Mouse (Mus musculus) limb, embryonic 14.5 days (tissue): ENCODE data around the gene Adam19. TPM values are rescaled to one million over a fixed set of nuclear protein-coding genes. Genes with fewer than 3 reads are reported as not detected.

Experiments
- ATAC-seq: fragments of 200-750 bp; cut with Nextera tagmentation; 2 replicates; pipeline ENCODE4 v1.8.0; 2017; ENCODE audit warnings: low read depth, moderate number of reproducible peaks, moderate TSS enrichment; ENCODE audit not compliant: low FRiP score
- DNase-seq: peaks from one replicate; pipeline ENCODE4 v3.0.0-alpha.2; 2015; ENCODE audit warnings: low spot score
- H3K27ac ChIP-seq: fragments of 300-500 bp; sonication (generic); replicated peaks from 2 replicates; pipeline ENCODE4 v1.5.1; 2014; ENCODE audit warnings: low read depth, mild to moderate bottlenecking, low read length, moderate library complexity, mixed read lengths
- H3K27me3 ChIP-seq: fragments of 300-500 bp; sonication (generic); 2 replicates; pipeline ENCODE4 v1.6.1; 2014; ENCODE audit warnings: low read length, mixed read lengths; ENCODE audit not compliant: control insufficient read depth, insufficient read depth
- H3K36me3 ChIP-seq: fragments of 300-500 bp; sonication (generic); 2 replicates; pipeline ENCODE4 v1.6.1; 2014; ENCODE audit warnings: mild to moderate bottlenecking, low read length, moderate library complexity, mixed read lengths; ENCODE audit not compliant: control insufficient read depth, insufficient read depth
- H3K4me1 ChIP-seq: fragments of 300-500 bp; sonication (generic); 2 replicates; pipeline ENCODE4 v1.6.1; 2014; ENCODE audit warnings: antibody characterized with exemption, low read length, mixed read lengths; ENCODE audit not compliant: control insufficient read depth, insufficient read depth
- H3K4me2 ChIP-seq: fragments of 300-500 bp; sonication (generic); replicated peaks from 2 replicates; pipeline ENCODE4 v1.6.1; 2014; ENCODE audit warnings: low read depth, mild to moderate bottlenecking, low read length, moderate library complexity; ENCODE audit not compliant: severe bottlenecking
- H3K4me3 ChIP-seq: fragments of 300-500 bp; sonication (generic); replicated peaks from 2 replicates; pipeline ENCODE4 v1.5.1; 2014; ENCODE audit warnings: low read length
- H3K9ac ChIP-seq: fragments of 300-500 bp; sonication (generic); 2 replicates; pipeline ENCODE4 v1.6.1; 2014; ENCODE audit warnings: mild to moderate bottlenecking, low read depth, low read length, moderate library complexity; ENCODE audit not compliant: severe bottlenecking
- H3K9me3 ChIP-seq: fragments of 300-500 bp; sonication (generic); 2 replicates; pipeline ENCODE4 v1.6.1; 2016; ENCODE audit warnings: low read length; ENCODE audit not compliant: control insufficient read depth
- POLR2A ChIP-seq: fragments of 200-500 bp; IDR thresholded peaks from 2 replicates; pipeline ENCODE4 v1.8.0; 2012; ENCODE audit warnings: inconsistent platforms, mild to moderate bottlenecking, moderate library complexity, borderline replicate concordance; ENCODE audit not compliant: insufficient read depth, insufficient read length; ENCODE audit errors: extremely low read depth
- WGBS: fragments of 180-500 bp; shearing (Covaris S2); extraction: QIAGEN DNeasy Blood & Tissue Kit; methylation state at CpG from one replicate; pipeline ENCODE4 v1.1.7; 2014; 5-methylcytosine and 5-hydroxymethylcytosine counted together
- polyA plus RNA-seq, 2 experiments: library from polyadenylated mRNA; depleted of rRNA in 1 of 2; stranded (reverse) in 1 of 2; unstranded in 1 of 2; fragments of >200 nt; fragmentation: Nextera tagmentation in 1 of 2; extraction: Ambion mirVana in 1 of 2; gene quantifications; 2 replicates each; pipeline versions ENCODE4 v1.2.1 to v1.2.3; 2012 to 2014

Adam19 gene
- polyA plus RNA-seq, 2 experiments: 13.3 to 29.3 TPM

DNA sequence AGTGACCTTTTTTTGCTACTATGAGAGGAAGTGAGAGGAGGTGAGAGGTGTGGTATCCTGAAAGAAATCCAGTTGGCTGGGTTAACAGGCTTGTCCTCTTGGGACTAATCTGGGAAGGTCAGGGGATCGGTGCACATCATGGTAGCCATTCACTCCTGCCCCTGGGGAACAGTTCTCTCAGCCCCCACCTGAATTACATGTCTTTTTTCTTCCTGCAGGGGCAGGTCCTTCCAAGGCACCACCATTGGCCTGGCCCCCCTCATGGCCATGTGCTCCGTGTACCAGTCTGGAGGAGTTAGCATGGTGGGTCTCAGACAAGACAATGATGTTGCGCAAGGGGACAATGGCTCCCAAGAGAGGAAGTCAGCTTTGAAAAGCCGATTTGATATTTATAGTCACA, 67.1 kb downstream of the Adam19 start:
- no peaks in the 10 kb centered on the region for H3K9me3 ChIP-seq
- H3K27me3 ChIP-seq: no peaks in the 10 kb centered on the region
- H3K36me3 ChIP-seq: peaks cover 50% of the 10 kb centered on the region
- no peak for TF ChIP-seq POLR2A
- H3K9ac ChIP-seq: no peak overlapping the region
- no peak overlapping the region for H3K4me2 ChIP-seq
- ATAC-seq (no peak), DNase-seq (no peak)
- H3K4me3 ChIP-seq: no peak overlapping the region
- 87% methylated on average over 4 of the region's 4 CpGs for WGBS
- no peak overlapping the region for H3K27ac ChIP-seq
- no peaks in the 10 kb centered on the region for H3K4me1 ChIP-seq

GRCm38 (mm10) chr11:46123328-46123866, 67.6 kb downstream of the Adam19 start:
- no peak overlapping the region for H3K4me2 ChIP-seq
- WGBS: 91% methylated on average over 8 of the region's 8 CpGs
- DNase-seq: no peak
- no peak for TF ChIP-seq POLR2A
- H3K9me3 ChIP-seq: no peaks in the 10 kb centered on the region
- no peak for ATAC-seq
- no peaks in the 10 kb centered on the region for H3K4me1 ChIP-seq
- H3K27me3 ChIP-seq: no peaks in the 10 kb centered on the region
- peaks cover 49% of the 10 kb centered on the region for H3K36me3 ChIP-seq
- H3K4me3 ChIP-seq: no peak overlapping the region
- no peak overlapping the region for H3K27ac ChIP-seq
- no peak overlapping the region for H3K9ac ChIP-seq

DNA sequence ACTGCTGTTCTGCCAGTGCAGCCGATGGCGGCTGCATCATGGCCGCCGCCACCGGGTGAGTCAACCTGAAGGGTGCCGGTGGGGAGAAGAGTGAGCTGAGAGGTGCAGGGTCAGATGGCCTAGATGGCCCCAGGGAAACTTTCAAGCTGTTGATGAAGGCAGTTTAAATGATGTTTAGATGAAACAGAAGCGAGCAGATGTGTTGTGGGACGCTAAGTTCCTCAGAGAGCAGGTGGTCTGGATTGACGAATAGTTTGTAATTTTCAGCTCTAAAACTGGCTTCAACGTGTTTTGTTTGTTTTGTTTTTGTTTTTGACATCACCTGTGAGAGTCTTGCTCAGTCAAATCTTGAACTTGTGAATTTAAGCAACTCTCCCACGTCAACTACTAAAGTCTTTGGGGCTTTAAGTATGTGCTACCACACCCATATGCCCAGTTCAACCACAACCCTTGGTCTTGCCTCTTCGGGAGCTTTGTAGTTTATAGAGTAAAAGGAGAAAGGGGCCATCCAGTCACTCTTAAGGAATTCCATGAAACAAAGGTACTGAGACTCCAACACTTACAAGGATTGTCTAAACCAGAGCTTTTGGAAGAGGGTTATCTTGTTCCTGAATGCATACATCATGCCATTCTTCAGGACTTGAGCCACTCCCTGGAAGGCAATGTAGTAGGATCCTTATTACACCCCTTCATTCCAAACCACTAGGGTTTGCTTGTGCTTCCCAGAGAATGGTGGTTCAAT, 69.5 kb downstream of the Adam19 start:
- H3K27me3 ChIP-seq: no peaks in the 10 kb centered on the region
- H3K9me3 ChIP-seq: no peaks in the 10 kb centered on the region
- H3K27ac ChIP-seq: no peak overlapping the region
- no peak for ATAC-seq
- no peaks in the 10 kb centered on the region for H3K4me1 ChIP-seq
- no peak for DNase-seq
- H3K36me3 ChIP-seq: peaks cover 40% of the 10 kb centered on the region
- H3K4me2 ChIP-seq: no peak overlapping the region
- no peak overlapping the region for H3K9ac ChIP-seq
- H3K4me3 ChIP-seq: no peak overlapping the region
- WGBS: 91% methylated on average over 12 of the region's 12 CpGs
- no peak for TF ChIP-seq POLR2A

DNA sequence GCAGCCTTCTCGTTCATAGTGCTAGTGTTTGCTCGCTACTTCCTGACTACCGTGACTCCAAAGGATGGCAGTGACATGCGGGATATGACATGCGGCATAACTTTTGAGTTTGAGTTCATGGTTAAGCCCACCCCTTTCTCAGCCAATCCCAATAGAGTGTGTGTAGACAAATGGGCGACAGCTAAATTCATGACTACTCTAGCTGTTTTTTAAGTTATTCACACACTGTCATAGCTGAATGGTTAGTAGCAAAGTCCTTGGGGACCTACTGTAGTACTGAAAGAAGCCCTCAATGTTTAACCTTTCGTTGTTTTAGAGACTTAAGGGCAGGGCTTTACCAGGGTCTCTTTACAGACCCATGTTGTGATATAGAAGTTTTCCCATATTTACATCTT, 70.0 kb downstream of the Adam19 start:
- peaks cover 37% of the 10 kb centered on the region for H3K36me3 ChIP-seq
- TF ChIP-seq POLR2A: no peak

GRCm38 (mm10) chr11:46126317-46126716, 70.5 kb downstream of the Adam19 start:
- no peak overlapping the region for H3K4me2 ChIP-seq
- H3K4me3 ChIP-seq: no peak overlapping the region
- WGBS: 80% methylated on average over 7 of the region's 7 CpGs
- H3K4me1 ChIP-seq: no peaks in the 10 kb centered on the region
- H3K27me3 ChIP-seq: no peaks in the 10 kb centered on the region
- H3K36me3 ChIP-seq: peaks cover 34% of the 10 kb centered on the region
- no peak overlapping the region for H3K27ac ChIP-seq
- ATAC-seq (no peak), DNase-seq (no peak)
- no peak for TF ChIP-seq POLR2A
- H3K9ac ChIP-seq: no peak overlapping the region
- no peaks in the 10 kb centered on the region for H3K9me3 ChIP-seq

More for the DNA sequence above, 70.0 kb downstream of the Adam19 start:
- 91% methylated on average over 7 of the region's 7 CpGs for WGBS
- no peak for DNase-seq
- Histone ChIP-seq H3K4me2 (no peak overlapping the region), H3K4me3 (no peak overlapping the region), H3K4me1 (no peaks in the 10 kb centered on the region), H3K9me3 (no peaks in the 10 kb centered on the region), H3K9ac (no peak overlapping the region), H3K27me3 (no peaks in the 10 kb centered on the region), H3K27ac (no peak overlapping the region)
- ATAC-seq: no peak
